Mouse (Mus musculus) forebrain, embryonic 10.5 days (tissue): ENCODE results near the gene Camkmt. TPM values are rescaled to one million over a fixed set of nuclear protein-coding genes. Genes with fewer than 3 reads are reported as not detected.

Experiments
- DNase-seq: peaks from one replicate; pipeline ENCODE4 v3.0.0-alpha.2; 2017; ENCODE audit warnings: low spot score; ENCODE audit errors: extremely low spot score
- H3K27ac ChIP-seq: fragments of 300-500 bp; sonication (generic); 2 replicates; pipeline ENCODE4 v1.5.1; 2016; ENCODE audit warnings: mild to moderate bottlenecking
- H3K27me3 ChIP-seq: fragments of 300-500 bp; sonication (generic); 2 replicates; pipeline ENCODE4 v1.6.1; 2016; ENCODE audit warnings: mild to moderate bottlenecking; ENCODE audit not compliant: poor library complexity, severe bottlenecking
- H3K36me3 ChIP-seq: fragments of 300-500 bp; sonication (generic); replicated peaks from 2 replicates; pipeline ENCODE4 v1.6.1; 2016; ENCODE audit warnings: mild to moderate bottlenecking, moderate library complexity
- H3K4me1 ChIP-seq: fragments of 300-500 bp; sonication (generic); 2 replicates; pipeline ENCODE4 v1.6.1; 2016
- H3K4me3 ChIP-seq: fragments of 300-500 bp; sonication (generic); 2 replicates; pipeline ENCODE4 v1.5.1; 2016; ENCODE audit warnings: mild to moderate bottlenecking, moderate library complexity
- H3K9me3 ChIP-seq: fragments of 300-500 bp; sonication (generic); 2 replicates; pipeline ENCODE4 v1.6.1; 2016; ENCODE audit warnings: mild to moderate bottlenecking, moderate library complexity
- WGBS: fragments of 180-500 bp; shearing (Covaris S2); methylation state at CpG from one replicate; pipeline ENCODE4 v1.1.7; 2016; 5-methylcytosine and 5-hydroxymethylcytosine counted together
- polyA plus RNA-seq: library from polyadenylated mRNA; unstranded; fragments of >200 nt; fragmentation: Nextera tagmentation; extraction: Ambion mirVana; gene quantifications from 2 replicates; pipeline ENCODE4 v1.2.1, GENCODE M21; 2016

Gene Camkmt
- polyA plus RNA-seq, 1 experiment from 2014 or later, result 14.0 TPM

GRCm38 (mm10) chr17:85189227-85190127 is 99.1 kb downstream of the Camkmt start:
- Histone ChIP-seq H3K4me1 (peaks cover 14% of the 10 kb centered on the region), H3K27me3 (no peaks in the 10 kb centered on the region; the same call in 1 of the 2 replicates), H3K27ac (0 out of 2 replicates have a peak overlapping the region, but pooled peaks have one; percentile 30), H3K9me3 (no peaks in the 10 kb centered on the region), H3K4me3 (peak overlapping the region; percentile 36), H3K36me3 (no peaks in the 10 kb centered on the region)
- WGBS, result 3% methylated on average over 14 of the region's 14 CpGs
- peak; percentile 82 for DNase-seq

DNA sequence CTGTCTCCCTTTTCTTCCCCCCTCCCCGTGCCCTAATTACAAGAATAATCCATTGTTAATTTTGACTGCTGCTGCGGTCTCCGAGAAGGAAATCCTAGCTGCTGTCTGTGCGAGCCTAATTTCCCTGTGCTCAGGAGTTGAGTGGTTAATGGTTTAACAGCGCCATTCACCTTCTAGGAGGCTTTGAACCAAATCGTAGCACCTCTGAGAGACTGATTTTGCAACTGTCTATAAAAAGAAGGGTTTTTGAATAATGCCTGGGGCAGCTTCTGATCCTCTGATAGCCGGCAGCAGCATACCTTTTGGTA is 99.7 kb downstream of the Camkmt start:
- 10% methylated on average over 7 of the region's 7 CpGs for WGBS
- Histone ChIP-seq H3K9me3 (no peaks in the 10 kb centered on the region), H3K27ac (no peak overlapping the region), H3K4me3 (no peak overlapping the region), H3K27me3 (no peaks in the 10 kb centered on the region; the same call in 1 of the 2 replicates), H3K4me1 (peaks cover 14% of the 10 kb centered on the region), H3K36me3 (no peaks in the 10 kb centered on the region)
- peak; percentile 15 for DNase-seq

DNA sequence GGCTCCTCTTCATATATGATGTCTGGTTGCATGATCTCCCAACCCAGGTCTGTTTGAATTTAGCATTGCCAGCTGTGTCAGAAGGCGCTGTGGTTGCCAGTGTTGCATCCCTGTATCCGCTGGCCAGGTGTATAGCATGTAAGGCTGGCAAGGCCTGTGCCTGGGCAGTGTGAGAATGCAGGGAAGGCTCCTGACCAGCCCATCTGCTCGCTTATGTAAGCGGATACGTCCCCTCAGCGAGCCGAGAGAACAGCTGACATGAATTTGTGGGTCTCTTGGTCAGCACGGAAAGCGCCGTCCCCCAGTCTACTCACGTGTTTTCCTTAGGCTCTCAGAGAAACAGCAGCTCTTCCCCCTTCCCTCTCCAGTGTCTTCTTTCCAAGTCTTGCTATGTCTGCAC is 102.9 kb downstream of the Camkmt start:
- WGBS, result 81% methylated on average over 11 of the region's 11 CpGs
- Histone ChIP-seq H3K4me3 (no peak overlapping the region), H3K27me3 (no peaks in the 10 kb centered on the region; the same call in 1 of the 2 replicates), H3K36me3 (no peaks in the 10 kb centered on the region), H3K27ac (no peak overlapping the region), H3K9me3 (no peaks in the 10 kb centered on the region), H3K4me1 (peaks cover 14% of the 10 kb centered on the region)
- DNase-seq, result no peak

GRCm38 (mm10) chr17:85198781-85199180 is 108.4 kb downstream of the Camkmt start:
- Histone ChIP-seq H3K9me3 (no peaks in the 10 kb centered on the region), H3K27ac (no peak overlapping the region), H3K27me3 (no peaks in the 10 kb centered on the region), H3K4me1 (no peaks in the 10 kb centered on the region; the same call in 1 of the 2 replicates), H3K4me3 (no peak overlapping the region), H3K36me3 (no peaks in the 10 kb centered on the region)
- DNase-seq, result no peak
- 94% methylated on average over 15 of the region's 15 CpGs for WGBS

DNA sequence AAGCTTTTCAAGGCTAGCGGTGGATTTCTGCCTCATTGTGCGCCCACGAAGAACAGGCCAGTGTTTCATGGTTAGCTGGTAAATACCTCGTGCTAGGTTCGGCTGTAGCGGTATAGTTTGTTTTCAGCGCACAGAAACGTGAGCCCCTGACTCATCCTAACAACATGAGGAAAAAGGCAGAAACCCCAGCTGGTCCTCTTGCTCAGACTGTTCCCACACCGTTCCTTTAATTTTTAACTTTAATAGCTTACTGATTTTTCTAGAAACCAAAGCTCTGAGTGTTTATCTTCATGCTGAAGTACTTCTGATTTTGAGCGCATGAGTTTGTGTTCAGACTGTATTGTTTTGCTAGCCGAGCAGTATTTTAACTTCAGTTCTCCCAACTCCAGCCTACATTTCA is 109.0 kb downstream of the Camkmt start:
- Histone ChIP-seq H3K4me3 (no peak overlapping the region), H3K27ac (no peak overlapping the region), H3K27me3 (no peaks in the 10 kb centered on the region), H3K4me1 (no peaks in the 10 kb centered on the region; the same call in 1 of the 2 replicates), H3K9me3 (no peaks in the 10 kb centered on the region), H3K36me3 (no peaks in the 10 kb centered on the region)
- DNase-seq, result no peak
- WGBS, result 91% methylated on average over 11 of the region's 11 CpGs

DNA sequence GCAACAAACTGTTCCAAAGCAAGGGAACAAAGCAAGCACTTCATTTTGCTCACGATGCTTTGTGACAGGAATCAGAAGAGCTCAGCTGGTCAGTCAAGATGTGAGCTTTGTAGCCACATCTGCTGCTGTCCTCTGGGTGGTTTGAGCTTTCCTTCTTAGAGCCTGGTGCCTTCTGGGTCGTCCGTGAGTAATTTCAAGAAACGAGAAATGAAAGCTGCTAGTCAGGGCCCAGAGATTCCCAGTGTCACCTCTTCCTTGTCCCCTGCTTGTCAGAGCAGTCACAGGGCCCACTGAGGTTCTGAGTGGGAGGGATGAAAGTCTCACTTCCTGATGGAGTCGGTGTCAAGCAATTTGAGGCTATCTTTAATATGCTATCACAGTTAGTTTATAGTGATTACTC is 127.7 kb downstream of the Camkmt start:
- H3K27ac ChIP-seq, result no peak overlapping the region
- DNase-seq, result no peak
- H3K27me3 ChIP-seq, result no peaks in the 10 kb centered on the region
- 88% methylated on average over 5 of the region's 5 CpGs for WGBS
- H3K9me3 ChIP-seq, result peaks cover 8% of the 10 kb centered on the region; the same call in 1 of the 2 replicates
- H3K4me3 ChIP-seq, result no peak overlapping the region
- H3K36me3 ChIP-seq, result no peaks in the 10 kb centered on the region; the same call in 1 of the 2 replicates
- H3K4me1 ChIP-seq, result no peaks in the 10 kb centered on the region

DNA sequence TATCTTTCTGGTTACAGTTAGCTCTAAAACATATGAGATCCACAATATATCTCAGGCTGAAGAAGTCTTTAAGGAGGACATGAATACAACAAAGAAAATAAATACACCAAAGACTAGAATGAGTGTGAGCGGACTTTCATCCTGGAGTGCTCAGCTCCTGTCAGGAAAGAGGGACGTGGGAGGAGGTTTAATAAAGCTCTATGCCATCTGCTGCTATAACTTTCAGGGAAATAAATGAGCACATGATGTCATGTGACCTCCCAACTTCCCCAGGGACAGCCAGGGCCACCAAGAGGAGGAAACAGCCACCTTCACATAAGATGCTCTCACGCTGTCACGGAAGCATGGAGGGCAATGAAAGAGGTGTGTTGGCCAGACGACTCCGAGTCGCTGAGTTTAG is 151.8 kb downstream of the Camkmt start:
- Histone ChIP-seq H3K27ac (no peak overlapping the region), H3K4me1 (no peaks in the 10 kb centered on the region), H3K27me3 (no peaks in the 10 kb centered on the region), H3K4me3 (no peak overlapping the region), H3K9me3 (no peaks in the 10 kb centered on the region), H3K36me3 (no peaks in the 10 kb centered on the region)
- no peak for DNase-seq
- 91% methylated on average over 7 of the region's 7 CpGs for WGBS

- Histone ChIP-seq H3K4me3 (no peak overlapping the region), H3K4me1 (peaks cover 11% of the 10 kb centered on the region), H3K27ac (no peak overlapping the region), H3K9me3 (no peaks in the 10 kb centered on the region), H3K27me3 (no peaks in the 10 kb centered on the region), H3K36me3 (no peaks in the 10 kb centered on the region)
- DNase-seq, result no peak
- 86% methylated on average over 5 of the region's 5 CpGs for WGBS
These were observed 158.6 kb downstream of the Camkmt start for GRCm38 (mm10) chr17:85248962-85249361.

- no peak for DNase-seq
- no peak overlapping the region for H3K4me3 ChIP-seq
These were observed 159.4 kb downstream of the Camkmt start for GRCm38 (mm10) chr17:85249744-85250143.

GRCm38 (mm10) chr17:85256930-85257329 is 166.6 kb downstream of the Camkmt start:
- Histone ChIP-seq H3K4me1 (peaks cover 42% of the 10 kb centered on the region), H3K36me3 (no peaks in the 10 kb centered on the region), H3K9me3 (no peaks in the 10 kb centered on the region), H3K4me3 (peak overlapping the region; percentile 30), H3K27me3 (no peaks in the 10 kb centered on the region; the same call in 1 of the 2 replicates), H3K27ac (peak overlapping the region; percentile 65)
- peak; percentile 55 for DNase-seq
- WGBS, result 2% methylated on average over 9 of the region's 9 CpGs

More at GRCm38 (mm10) chr17:85249744-85250143, 159.4 kb downstream of the Camkmt start:
- 49% methylated on average over 7 of the region's 7 CpGs for WGBS
- Histone ChIP-seq H3K36me3 (no peaks in the 10 kb centered on the region), H3K27ac (no peak overlapping the region), H3K9me3 (no peaks in the 10 kb centered on the region), H3K27me3 (no peaks in the 10 kb centered on the region), H3K4me1 (peaks cover 11% of the 10 kb centered on the region)

DNA sequence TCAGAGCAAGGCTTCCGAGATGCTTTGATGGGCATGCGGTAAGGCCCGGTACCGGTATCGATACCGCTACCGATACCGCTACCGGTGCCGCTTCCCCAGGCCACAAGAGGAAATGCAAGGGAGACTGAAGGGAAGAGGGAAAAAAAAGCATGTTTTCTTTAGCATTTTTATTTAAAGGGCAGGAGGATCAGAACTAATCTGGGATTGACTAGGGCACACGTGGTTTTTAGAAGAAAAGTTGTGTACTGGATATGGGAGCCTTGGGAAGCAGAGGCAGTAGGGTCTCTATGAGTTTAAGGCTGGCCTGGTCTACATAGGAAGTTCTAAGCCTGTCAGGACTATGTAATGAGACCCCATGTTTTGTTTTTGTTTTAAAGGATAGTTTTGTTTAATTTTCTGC is 167.0 kb downstream of the Camkmt start:
- H3K27ac ChIP-seq, result peak overlapping the region; percentile 65
- DNase-seq, result no peak

DNA sequence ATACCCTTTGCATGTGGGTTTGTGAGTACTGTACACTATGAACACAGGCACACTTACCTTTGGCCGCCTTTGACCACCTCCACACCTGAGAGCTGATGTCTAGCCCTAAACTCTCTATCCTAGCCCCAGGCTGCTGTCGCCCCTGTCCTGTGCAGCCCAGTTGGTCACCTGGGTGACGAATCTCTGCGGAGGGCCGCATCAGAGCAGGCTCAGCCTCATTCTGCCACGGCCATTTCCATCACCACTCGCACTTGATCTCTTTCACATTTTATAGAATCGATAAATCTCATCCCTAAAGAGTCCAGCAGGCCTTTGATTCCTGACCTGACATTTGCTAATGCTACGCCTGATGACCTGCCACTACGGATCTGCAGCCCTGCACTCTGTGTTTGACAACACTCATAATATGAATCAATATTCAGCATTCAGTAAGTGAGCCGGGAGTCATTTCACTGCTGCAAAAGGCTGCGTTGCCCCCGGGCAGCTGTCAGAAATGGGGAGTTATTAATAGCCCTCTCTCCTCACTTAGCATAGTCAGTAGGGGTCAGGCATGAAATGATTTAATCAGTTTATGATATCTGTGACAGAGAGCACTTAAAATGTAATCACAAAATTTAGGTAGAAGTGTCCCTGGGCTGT is 168.5 kb downstream of the Camkmt start:
- DNase-seq, result no peak
- Histone ChIP-seq H3K4me3 (no peak overlapping the region), H3K9me3 (no peaks in the 10 kb centered on the region), H3K36me3 (no peaks in the 10 kb centered on the region), H3K27ac (no peak overlapping the region), H3K27me3 (no peaks in the 10 kb centered on the region; the same call in 1 of the 2 replicates), H3K4me1 (peaks cover 50% of the 10 kb centered on the region)
- 86% methylated on average over 13 of the region's 13 CpGs for WGBS

More for the DNA sequence above, 167.0 kb downstream of the Camkmt start:
- Histone ChIP-seq H3K4me3 (peak overlapping the region; percentile 30), H3K27me3 (no peaks in the 10 kb centered on the region; the same call in 1 of the 2 replicates), H3K4me1 (peaks cover 46% of the 10 kb centered on the region), H3K9me3 (no peaks in the 10 kb centered on the region), H3K36me3 (no peaks in the 10 kb centered on the region)
- 16% methylated on average over 11 of the region's 11 CpGs for WGBS
